Mouse (Mus musculus): ENCODE data around the gene Tagap1. TPM values are rescaled to one million over a fixed set of nuclear protein-coding genes. Genes with fewer than 3 reads are reported as not detected.
A peak's percentile ranks its signal among the peaks of the same experiment; 100 is the strongest.
"Not testable (repeated sequence)": the region's sequence is repeated elsewhere in the genome, so short reads cannot be mapped to it uniquely, and the experiment has no call there.

Tagap1 gene
- total RNA-seq (2021) = 10 to 100 TPM; 11.5 to 11.9 TPM
- long read RNA-seq, experiment 1, partial matches to known transcripts = 12 of 83 reads
- long read RNA-seq, experiment 1, other reads (novel, unspliced or antisense) = 71 of 83 reads
- long read RNA-seq, experiment 2, partial matches to known transcripts = 20 of 65 reads
- long read RNA-seq, experiment 2, other reads (novel, unspliced or antisense) = 45 of 65 reads

GRCm38 (mm10) chr17:6960776-6961175 lies at the start of gene Tagap1:
TSS of gene Tagap1 (minus strand) at chr17:6961156.
- DNase-seq = peak; percentile 25

- not testable (repeated sequence) for DNase-seq
Observed at GRCm38 (mm10) chr17:7009901-7010300, 48.9 kb upstream of the Tagap1 start.

GRCm38 (mm10) chr17:7009440-7009839 lies 48.5 kb upstream of the Tagap1 start:
- not testable (repeated sequence) for DNase-seq

- not testable (repeated sequence) for DNase-seq
Observed at GRCm38 (mm10) chr17:7008885-7009284, 47.9 kb upstream of the Tagap1 start.

GRCm38 (mm10) chr17:7005646-7006045 lies 44.7 kb upstream of the Tagap1 start:
- DNase-seq = not testable (repeated sequence)

GRCm38 (mm10) chr17:7003392-7003791 lies 42.4 kb upstream of the Tagap1 start:
- not testable (repeated sequence) for DNase-seq

GRCm38 (mm10) chr17:7001790-7002585 lies 41.0 kb upstream of the Tagap1 start:
- not testable (repeated sequence) for DNase-seq

GRCm38 (mm10) chr17:6997778-6998490 lies 37.0 kb upstream of the Tagap1 start:
- not testable (repeated sequence) for DNase-seq

GRCm38 (mm10) chr17:6996826-6997225 lies 35.9 kb upstream of the Tagap1 start:
- DNase-seq = not testable (repeated sequence)

- DNase-seq = not testable (repeated sequence)
Observed at GRCm38 (mm10) chr17:6995504-6995903, 34.5 kb upstream of the Tagap1 start.

- DNase-seq = not testable (repeated sequence)
Observed at GRCm38 (mm10) chr17:6986118-6986517, 25.2 kb upstream of the Tagap1 start.

GRCm38 (mm10) chr17:6980144-6980543 lies 19.2 kb upstream of the Tagap1 start:
- DNase-seq = not testable (repeated sequence)

- not testable (repeated sequence) for DNase-seq
Observed at GRCm38 (mm10) chr17:6979380-6979779, 18.4 kb upstream of the Tagap1 start.

GRCm38 (mm10) chr17:6978287-6979248 lies 17.6 kb upstream of the Tagap1 start, which contains the start of gene Gm49721:
TSS of gene Gm49721 (plus strand) at chr17:6978904.
- DNase-seq = peak; percentile 67

GRCm38 (mm10) chr17:6974985-6975384 lies 14.0 kb upstream of the Tagap1 start:
- not testable (repeated sequence) for DNase-seq

- not testable (repeated sequence) for DNase-seq
Observed at GRCm38 (mm10) chr17:6972836-6973396, 12.0 kb upstream of the Tagap1 start.

- not testable (repeated sequence) for DNase-seq
Observed at GRCm38 (mm10) chr17:6971238-6971637, 10.3 kb upstream of the Tagap1 start.

GRCm38 (mm10) chr17:6970334-6970733 lies 9.4 kb upstream of the Tagap1 start, which contains the start of gene Rnaset2b:
TSS of gene Rnaset2b (plus strand) at chr17:6970634.
- not testable (repeated sequence) for DNase-seq

- DNase-seq = not testable (repeated sequence)
Observed at GRCm38 (mm10) chr17:6967673-6968072, 6.7 kb upstream of the Tagap1 start.

- DNase-seq = not testable (repeated sequence)
Observed at GRCm38 (mm10) chr17:6965364-6965763, 4.4 kb upstream of the Tagap1 start.

- DNase-seq = not testable (repeated sequence)
Observed at GRCm38 (mm10) chr17:6962936-6963335, 2.0 kb upstream of the Tagap1 start.

All from gastrocnemius, postnatal 25 days (tissue).